In genomic region chr7:142482256-142482609, GRCm38 (mm10) we compare ENCODE assay signal across 9 mouse cellular contexts. TPM values are rescaled to one million over a fixed set of nuclear protein-coding genes. Genes with fewer than 3 reads are reported as not detected.
DNase-seq lines count a peak whose midpoint lies in the region; ATAC-seq and TF ChIP-seq lines count a peak whose summit lies in the region.
"Had no signal": no experiment of that assay in that cellular context is flagged by ENCODE, and none has a peak within 500 bp of the region (broad histone marks: within the 10 kb centered on the region; RNA-seq: fewer than 3 reads in every experiment).

No protein-coding gene starts in this region.

- no peaks in the 10 kb centered on the region for H3K36me3 ChIP-seq in heart, adult 2 months (ENCODE audit: control insufficient read depth, insufficient read depth, low read length)
- peaks cover 11% of the 10 kb centered on the region; the same call in 1 of the 2 replicates for H3K36me3 ChIP-seq in embryonic facial prominence, embryonic 10.5 days (replicated peaks)
- H3K36me3 ChIP-seq in hindbrain, embryonic 10.5 days = no peaks in the 10 kb centered on the region
- no peaks in the 10 kb centered on the region for H3K36me3 ChIP-seq in midbrain, embryonic 13.5 days

- intact Hi-C loops in heart, adult 2 months (cut with DNase I) = no loop called here

- 36% methylated on average over 6 of the region's 6 CpGs for WGBS in heart, adult 2 months
- WGBS in embryonic facial prominence, embryonic 10.5 days = 20% methylated on average over 6 of the region's 6 CpGs
- WGBS in hindbrain, embryonic 10.5 days = 23% methylated on average over 6 of the region's 6 CpGs
- WGBS in midbrain, embryonic 13.5 days = 28% methylated on average over 6 of the region's 6 CpGs

- ATAC-seq in midbrain, embryonic 13.5 days = peak; percentile 53
- no peak for ATAC-seq in erythroblast, adult 5-6 weeks (replicated peaks; ENCODE audit: low FRiP score, poor library complexity, severe bottlenecking)

- no peak for TF ChIP-seq POLR2A in heart, adult 2 months (IDR thresholded peaks at IDR 0.05; ENCODE audit: insufficient read depth, low read depth, low read length)

- TF ChIP-seq EP300 in heart, adult 2 months (IDR thresholded peaks at IDR 0.05; ENCODE audit: insufficient read depth, low read depth, low read length) = no peak

- H3K4me2 ChIP-seq in midbrain, embryonic 13.5 days (replicated peaks) = peak overlapping the region; percentile 61

- H3K27me3 ChIP-seq in heart, adult 2 months (ENCODE audit: control insufficient read depth, insufficient read depth, low read length) = no peaks in the 10 kb centered on the region
- no peaks in the 10 kb centered on the region for H3K27me3 ChIP-seq in embryonic facial prominence, embryonic 10.5 days (replicated peaks; ENCODE audit: low read depth, poor library complexity, severe bottlenecking)
- H3K27me3 ChIP-seq in hindbrain, embryonic 10.5 days (ENCODE audit: insufficient read depth, poor library complexity, severe bottlenecking) = peaks cover 18% of the 10 kb centered on the region; the same call in 1 of the 2 replicates
- no peaks in the 10 kb centered on the region for H3K27me3 ChIP-seq in midbrain, embryonic 13.5 days

- H3K9ac ChIP-seq in heart, adult 2 months (ENCODE audit: low read depth, low read length) = peak overlapping the region; percentile 55
- peak overlapping the region; percentile 68; the same call in 1 of the 2 replicates for H3K9ac ChIP-seq in midbrain, embryonic 13.5 days (replicated peaks)
- H3K9ac ChIP-seq: liver, embryonic 14.5 days had no signal

- H3K79me2 ChIP-seq in heart, adult 2 months (replicated peaks; ENCODE audit: control insufficient read depth, insufficient read depth, low read length) = no peaks in the 10 kb centered on the region

- no peak overlapping the region for H3K4me3 ChIP-seq in heart, adult 2 months
- peak overlapping the region; percentile 49 for H3K4me3 ChIP-seq in embryonic facial prominence, embryonic 10.5 days
- H3K4me3 ChIP-seq in hindbrain, embryonic 10.5 days = peak overlapping the region; percentile 47
- no peak overlapping the region for H3K4me3 ChIP-seq in midbrain, embryonic 13.5 days (replicated peaks)

- no peaks in the 10 kb centered on the region for H3K9me3 ChIP-seq in embryonic facial prominence, embryonic 10.5 days
- no peaks in the 10 kb centered on the region for H3K9me3 ChIP-seq in hindbrain, embryonic 10.5 days
- H3K9me3 ChIP-seq in midbrain, embryonic 13.5 days = no peaks in the 10 kb centered on the region

- TF ChIP-seq CTCF in heart, adult 2 months (IDR thresholded peaks at IDR 0.05) = no peak

- DNase-seq in heart, adult 2 months = peak in 1 of 2 experiments; percentile 58
- no peak for DNase-seq in heart, adult 8-10 months (ENCODE audit: low spot score)
- peak; percentile 68 for DNase-seq in embryonic facial prominence, embryonic 10.5 days (ENCODE audit: low spot score)
- peak; percentile 50 for DNase-seq in hindbrain, embryonic 10.5 days (ENCODE audit: low spot score)
- DNase-seq in layer of hippocampus, adult 11-12 months (ENCODE audit: low spot score) = no peak
- no peak for DNase-seq in thymus, adult 18-20 months

- H3K27ac ChIP-seq in heart, adult 2 months = peak overlapping the region; percentile 84
- peak overlapping the region; percentile 98 for H3K27ac ChIP-seq in embryonic facial prominence, embryonic 10.5 days (replicated peaks)
- H3K27ac ChIP-seq in hindbrain, embryonic 10.5 days = peak overlapping the region; percentile 95
- peak overlapping the region; percentile 69 for H3K27ac ChIP-seq in midbrain, embryonic 13.5 days
- H3K27ac ChIP-seq: liver, embryonic 14.5 days had no signal

- peaks cover 16% of the 10 kb centered on the region for H3K4me1 ChIP-seq in heart, adult 2 months (ENCODE audit: control insufficient read depth, insufficient read depth, low read length)
- H3K4me1 ChIP-seq in embryonic facial prominence, embryonic 10.5 days = peaks cover 84% of the 10 kb centered on the region
- H3K4me1 ChIP-seq in hindbrain, embryonic 10.5 days (replicated peaks) = peaks cover 77% of the 10 kb centered on the region
- H3K4me1 ChIP-seq in midbrain, embryonic 13.5 days (replicated peaks) = peaks cover 32% of the 10 kb centered on the region

RNA-seq across cellular contexts. Expression of gene Tnnt3, which starts 16.4 kb away (rescaled TPM):
- 1 to 10 TPM; 1.1 to 1.3 TPM for total RNA-seq in heart, adult 2 months (2021)
- 1.8 TPM in 1 of 2 replicates, not detected in the other for polyA plus RNA-seq in heart, adult 2 months (2012; rRNA removed)
- total RNA-seq in heart, adult 8-10 months (2022) = 10 to 100 TPM in 1 of 4 experiments, 1 to 10 TPM in 3; 7.6 to 13.6 (median 9.6) TPM
- polyA plus RNA-seq in embryonic facial prominence, embryonic 10.5 days (2016; fragmentation: Nextera tagmentation; extraction: Ambion mirVana) = 1.4 and 1.6 TPM in 2 replicates
- polyA plus RNA-seq in hindbrain, embryonic 10.5 days (2016; fragmentation: Nextera tagmentation; extraction: Ambion mirVana) = 1.1 and 3.0 TPM in 2 replicates
- 0.68 and 1.0 TPM in 2 replicates for polyA plus RNA-seq in midbrain, embryonic 13.5 days (2015; fragmentation: Nextera tagmentation; extraction: Ambion mirVana)
- total RNA-seq in erythroblast, adult 5-6 weeks (2015; ENCODE audit: low replicate concordance) = not detected in 2 replicates
- total RNA-seq in erythroblast, adult 5-6 weeks (2017; ENCODE audit: low replicate concordance) = 2.0 TPM in 1 of 2 replicates, not detected in the other

RNA-seq across cellular contexts. Expression of gene Lsp1, which starts 21.6 kb away (rescaled TPM):
- total RNA-seq in heart, adult 2 months (2021) = 10 to 100 TPM; 28.4 to 35.0 TPM
- polyA plus RNA-seq in heart, adult 2 months (2012; rRNA removed) = 96.6 and 107 TPM in 2 replicates
- total RNA-seq in heart, adult 8-10 months (2022) = 10 to 100 TPM; 24.0 to 40.3 (median 31.7) TPM
- 20.9 and 21.4 TPM in 2 replicates for polyA plus RNA-seq in embryonic facial prominence, embryonic 10.5 days (2016; fragmentation: Nextera tagmentation; extraction: Ambion mirVana)
- 17.9 and 19.4 TPM in 2 replicates for polyA plus RNA-seq in hindbrain, embryonic 10.5 days (2016; fragmentation: Nextera tagmentation; extraction: Ambion mirVana)
- polyA plus RNA-seq in midbrain, embryonic 13.5 days (2015; fragmentation: Nextera tagmentation; extraction: Ambion mirVana) = 6.5 and 6.9 TPM in 2 replicates
- total RNA-seq in erythroblast, adult 5-6 weeks (2015; ENCODE audit: low replicate concordance) = 119 and 155 TPM in 2 replicates
- total RNA-seq in erythroblast, adult 5-6 weeks (2017; ENCODE audit: low replicate concordance) = 98.7 and 120 TPM in 2 replicates

RNA-seq across cellular contexts. Expression of gene Tnni2, which starts 40.6 kb away (rescaled TPM):
- 1 to 10 TPM; 2.7 to 3.0 TPM for total RNA-seq in heart, adult 2 months (2021)
- polyA plus RNA-seq in heart, adult 2 months (2012; rRNA removed) = 5.9 and 7.5 TPM in 2 replicates
- total RNA-seq in heart, adult 8-10 months (2022) = 1 to 10 TPM; 5.1 to 10.0 (median 7.8) TPM
- polyA plus RNA-seq in embryonic facial prominence, embryonic 10.5 days (2016; fragmentation: Nextera tagmentation; extraction: Ambion mirVana) = 1.7 and 2.5 TPM in 2 replicates
- 1.2 and 1.3 TPM in 2 replicates for polyA plus RNA-seq in hindbrain, embryonic 10.5 days (2016; fragmentation: Nextera tagmentation; extraction: Ambion mirVana)
- 0.59 and 0.75 TPM in 2 replicates for polyA plus RNA-seq in midbrain, embryonic 13.5 days (2015; fragmentation: Nextera tagmentation; extraction: Ambion mirVana)
- total RNA-seq in erythroblast, adult 5-6 weeks (2015; ENCODE audit: low replicate concordance) = 19.6 TPM in 1 of 2 replicates, not detected in the other
- total RNA-seq in erythroblast, adult 5-6 weeks (2017; ENCODE audit: low replicate concordance) = 2.0 and 6.4 TPM in 2 replicates

RNA-seq across cellular contexts. Expression of gene Syt8, which starts 47.6 kb away (rescaled TPM):
- total RNA-seq in heart, adult 2 months (2021) = not detected
- not detected in 2 replicates for polyA plus RNA-seq in heart, adult 2 months (2012; rRNA removed)
- under 1 TPM in 1 of 4 experiments, not detected in 3; 0.25 TPM for total RNA-seq in heart, adult 8-10 months (2022)
- polyA plus RNA-seq in embryonic facial prominence, embryonic 10.5 days (2016; fragmentation: Nextera tagmentation; extraction: Ambion mirVana) = not detected in 2 replicates
- not detected in 2 replicates for polyA plus RNA-seq in hindbrain, embryonic 10.5 days (2016; fragmentation: Nextera tagmentation; extraction: Ambion mirVana)
- not detected in 2 replicates for polyA plus RNA-seq in midbrain, embryonic 13.5 days (2015; fragmentation: Nextera tagmentation; extraction: Ambion mirVana)
- total RNA-seq in erythroblast, adult 5-6 weeks (2015; ENCODE audit: low replicate concordance) = not detected in 2 replicates
- total RNA-seq in erythroblast, adult 5-6 weeks (2017; ENCODE audit: low replicate concordance) = not detected in 2 replicates

RNA-seq across cellular contexts. Expression of gene Mrpl23, which starts 50.3 kb away (rescaled TPM):
- total RNA-seq in heart, adult 2 months (2021) = 1 to 10 TPM in 1 of 2 experiments, under 1 TPM in 1; 0.89 to 2.1 TPM
- polyA plus RNA-seq in heart, adult 2 months (2012; rRNA removed) = 12.8 and 18.0 TPM in 2 replicates
- 10 to 100 TPM in 2 of 4 experiments, 1 to 10 TPM in 1, under 1 TPM in 1; 0.90 to 35.4 (median 16.1) TPM for total RNA-seq in heart, adult 8-10 months (2022)
- 18.1 and 22.4 TPM in 2 replicates for polyA plus RNA-seq in embryonic facial prominence, embryonic 10.5 days (2016; fragmentation: Nextera tagmentation; extraction: Ambion mirVana)
- polyA plus RNA-seq in hindbrain, embryonic 10.5 days (2016; fragmentation: Nextera tagmentation; extraction: Ambion mirVana) = 17.7 and 19.7 TPM in 2 replicates
- 12.8 and 13.7 TPM in 2 replicates for polyA plus RNA-seq in midbrain, embryonic 13.5 days (2015; fragmentation: Nextera tagmentation; extraction: Ambion mirVana)
- total RNA-seq in erythroblast, adult 5-6 weeks (2015; ENCODE audit: low replicate concordance) = not detected in 2 replicates
- 3.7 and 8.1 TPM in 2 replicates for total RNA-seq in erythroblast, adult 5-6 weeks (2017; ENCODE audit: low replicate concordance)

Comparison
In these comparisons a context has a peak if more than half of its experiments do, and no peak if none do; other contexts are left out.
1. DNase-seq: peak in embryonic facial prominence, embryonic 10.5 days (single experiment) and hindbrain, embryonic 10.5 days (single experiment); none in heart, adult 8-10 months (single experiment), layer of hippocampus, adult 11-12 months (single experiment) and thymus, adult 18-20 months (0 of 2).
2. H3K4me3 ChIP-seq: peak in embryonic facial prominence, embryonic 10.5 days (single experiment) and hindbrain, embryonic 10.5 days (single experiment); none in heart, adult 2 months (single experiment) and midbrain, embryonic 13.5 days (single experiment).
3. Peak in every context shown above with its lines, with median percentiles within 50 percentile points of each other: H3K27ac ChIP-seq.